Mouse (Mus musculus): Measurements from ENCODE around the gene Pus1.
"Not testable (repeated sequence)": the region's sequence is repeated elsewhere in the genome, so short reads cannot be mapped to it uniquely, and the experiment has no call there.

The Pus1 gene

GRCm38 (mm10) chr5:110781529-110782238, 1.2 kb upstream of the Pus1 start:
- DNase-seq (ENCODE audit: low spot score), result no peak

GRCm38 (mm10) chr5:110780761-110781528, 486 bp upstream of the Pus1 start:
- peak; percentile 65 for DNase-seq (ENCODE audit: low spot score)

GRCm38 (mm10) chr5:110779276-110779997, 1.0 kb downstream of the Pus1 start:
- DNase-seq (ENCODE audit: low spot score), result no peak

DNA sequence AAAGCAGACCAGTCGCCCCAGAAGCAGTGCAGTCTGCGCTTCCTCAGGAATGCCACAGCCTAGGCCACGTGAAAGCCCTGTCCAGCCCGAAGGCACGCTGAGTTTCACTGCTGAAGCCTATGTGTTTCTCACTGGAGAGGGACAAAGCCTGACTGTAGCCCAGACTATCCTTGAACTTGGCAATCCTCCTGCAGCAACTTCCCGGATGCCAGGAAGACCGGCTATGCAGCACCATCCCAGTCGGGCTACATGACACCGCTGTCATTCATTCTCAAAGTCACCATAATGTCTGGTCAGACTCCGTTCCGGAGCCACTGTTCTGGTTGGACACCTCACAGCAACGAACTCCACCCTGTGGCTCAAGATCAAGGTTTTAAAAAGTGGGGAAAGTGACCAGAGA, 2.2 kb downstream of the Pus1 start:
- no peak for DNase-seq (ENCODE audit: low spot score)

GRCm38 (mm10) chr5:110776141-110776540, 4.3 kb downstream of the Pus1 start:
- no peak for DNase-seq (ENCODE audit: low spot score)

- DNase-seq (ENCODE audit: low spot score), result no peak
Observed at GRCm38 (mm10) chr5:110774511-110774910, 5.9 kb downstream of the Pus1 start.

- DNase-seq (ENCODE audit: low spot score), result not testable (repeated sequence)
Observed at GRCm38 (mm10) chr5:110772945-110773344, 7.5 kb downstream of the Pus1 start.

- peak; percentile 99 for DNase-seq (ENCODE audit: low spot score)
Observed at GRCm38 (mm10) chr5:110770448-110771158, 9.9 kb downstream of the Pus1 start, which contains the start of gene Ep400. Ep400 (minus strand) TSS chr5:110770717.

DNA sequence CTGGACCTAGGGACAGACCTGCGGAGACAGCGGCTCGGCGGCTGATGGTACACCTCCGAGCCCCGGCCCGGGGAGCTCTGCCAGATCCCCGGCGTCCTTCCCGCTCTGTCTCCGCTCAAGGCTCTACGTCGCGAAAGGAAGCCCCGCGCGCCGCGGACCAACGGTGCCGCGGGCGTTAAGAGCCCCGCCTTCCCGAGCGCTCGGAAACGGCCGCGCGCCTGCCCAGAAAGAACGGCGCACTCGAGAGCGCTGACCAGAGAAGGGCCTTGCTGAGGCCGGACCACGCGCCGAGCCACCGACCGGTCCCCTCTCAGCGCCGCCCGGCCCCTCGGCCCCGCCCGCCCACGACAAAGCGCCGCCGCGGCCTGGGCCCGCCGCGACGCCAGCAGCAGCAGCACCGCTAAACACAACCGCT, 10.4 kb downstream of the Pus1 start:
- DNase-seq (ENCODE audit: low spot score), result peak; percentile 76

- peak; percentile 29 for DNase-seq (ENCODE audit: low spot score)
Observed at GRCm38 (mm10) chr5:110769272-110769671, 11.2 kb downstream of the Pus1 start.

GRCm38 (mm10) chr5:110763890-110764289, 16.6 kb downstream of the Pus1 start:
- DNase-seq (ENCODE audit: low spot score), result no peak

DNA sequence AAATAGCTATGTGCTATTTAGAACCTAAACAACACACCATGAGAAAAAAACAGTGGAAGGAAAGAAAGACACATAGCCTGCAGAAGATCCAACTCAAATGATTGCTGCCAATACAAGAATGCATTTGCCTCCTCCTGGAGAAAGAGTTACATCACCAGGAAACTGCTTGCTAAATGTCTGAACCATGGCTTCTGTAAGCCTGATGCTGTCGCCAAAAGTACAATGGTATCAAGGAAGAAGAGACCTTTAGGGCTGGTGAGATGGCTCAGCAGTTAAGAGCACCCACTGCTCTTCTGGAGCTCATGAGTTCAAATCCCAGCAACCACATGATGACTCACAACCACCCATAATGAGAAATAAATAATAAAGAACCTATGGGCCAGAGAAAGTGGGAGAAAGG, 35.4 kb downstream of the Pus1 start:
- no peak for DNase-seq (ENCODE audit: low spot score)

DNA sequence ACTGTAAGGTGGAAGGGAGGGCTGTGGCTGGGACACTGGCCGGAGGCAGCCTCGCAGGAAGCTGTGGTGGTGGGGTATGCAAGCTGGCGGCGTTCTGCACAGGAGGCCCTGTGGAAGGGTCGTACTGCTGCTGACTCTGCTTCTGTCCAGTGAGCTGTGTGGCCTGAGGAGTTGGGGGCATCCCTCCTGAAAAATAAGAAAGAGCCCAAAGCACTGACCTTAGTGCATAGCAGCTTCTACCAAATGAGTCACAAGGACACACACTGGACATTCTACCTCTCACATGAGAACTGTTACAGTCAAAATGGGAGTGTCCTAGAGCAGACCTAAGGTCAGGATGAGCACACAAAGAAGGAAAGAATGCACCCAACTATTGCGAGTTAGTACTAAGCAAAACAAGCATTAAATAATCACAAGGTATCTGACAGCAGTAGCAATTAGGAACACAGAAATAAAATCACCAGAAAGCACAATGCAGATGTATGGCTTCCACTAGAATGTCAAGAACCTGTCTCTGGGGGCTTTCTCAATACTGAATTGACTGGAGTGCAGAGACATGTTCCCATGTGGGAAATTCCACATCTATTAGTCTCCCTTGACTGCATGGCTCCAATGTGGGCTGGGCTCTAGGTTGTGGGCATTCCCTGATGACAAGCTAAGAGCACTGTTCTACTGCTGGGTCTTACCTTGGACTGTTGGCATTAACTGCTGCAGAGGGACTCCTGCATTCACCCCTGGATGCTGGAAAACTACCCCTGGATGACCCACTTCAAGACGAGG, 40.8 kb downstream of the Pus1 start:
- no peak for DNase-seq (ENCODE audit: low spot score)

GRCm38 (mm10) chr5:110735606-110736005, 44.9 kb downstream of the Pus1 start:
- no peak for DNase-seq (ENCODE audit: low spot score)

GRCm38 (mm10) chr5:110733231-110733823, 47.1 kb downstream of the Pus1 start:
- DNase-seq (ENCODE audit: low spot score), result no peak

- DNase-seq (ENCODE audit: low spot score), result no peak
Observed at GRCm38 (mm10) chr5:110731227-110731626, 49.2 kb downstream of the Pus1 start.

GRCm38 (mm10) chr5:110727850-110728249, 52.6 kb downstream of the Pus1 start:
- no peak for DNase-seq (ENCODE audit: low spot score)
